Mouse (Mus musculus): ENCODE data around the gene Vcan.

The Vcan gene

DNA sequence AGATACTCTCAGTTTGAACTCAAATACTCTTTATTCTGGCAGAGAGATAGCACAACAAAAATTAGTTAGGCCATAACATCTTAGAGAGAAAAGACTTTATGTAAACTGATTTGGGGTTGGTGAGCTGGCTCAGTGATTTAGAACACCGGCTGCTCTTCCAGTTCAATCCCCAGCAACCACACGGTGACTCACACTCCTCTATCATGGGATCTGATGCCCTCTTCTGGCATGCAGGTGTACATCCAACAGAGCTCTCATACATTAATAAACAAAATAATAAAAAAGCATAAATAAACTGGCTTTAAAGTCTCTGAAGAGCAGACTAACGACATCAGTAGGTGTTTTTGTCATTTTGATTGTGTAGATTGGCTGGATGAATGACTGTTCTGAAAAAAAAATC, 21.8 kb downstream of the Vcan start:
- no peak for DNase-seq (ENCODE audit: low spot score)

DNA sequence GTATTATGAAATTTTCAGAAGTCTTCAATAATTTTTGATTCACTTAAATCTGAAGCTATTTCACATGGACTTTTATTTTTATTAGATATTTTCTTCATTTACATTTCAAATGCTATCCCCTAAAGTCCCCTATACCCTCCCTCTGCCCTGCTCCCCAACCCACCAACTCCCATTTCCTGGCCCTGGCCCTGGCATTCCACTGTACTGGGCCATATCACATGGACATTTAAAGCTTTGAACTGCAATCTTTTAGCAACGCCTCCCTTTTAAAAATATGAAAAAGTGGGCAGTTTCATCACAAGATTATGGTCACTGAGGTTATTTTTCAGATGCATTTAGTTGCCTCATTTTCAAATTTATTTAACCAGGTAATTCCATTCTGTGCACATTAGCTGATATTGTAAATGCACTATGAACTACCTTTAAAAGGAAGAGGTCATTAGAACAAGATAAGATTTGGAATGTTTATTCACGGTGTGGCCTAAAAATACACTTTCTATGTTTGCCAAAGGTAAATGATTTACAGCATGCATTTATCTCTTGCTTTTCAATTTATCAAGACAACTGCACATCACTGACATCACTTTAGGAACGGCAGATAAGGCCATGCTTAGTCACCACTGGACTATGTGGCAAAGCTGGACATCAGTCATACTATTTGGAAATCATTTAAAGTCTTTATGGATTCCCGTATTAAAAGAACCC, 32.7 kb downstream of the Vcan start:
- no peak for DNase-seq (ENCODE audit: low spot score)

DNA sequence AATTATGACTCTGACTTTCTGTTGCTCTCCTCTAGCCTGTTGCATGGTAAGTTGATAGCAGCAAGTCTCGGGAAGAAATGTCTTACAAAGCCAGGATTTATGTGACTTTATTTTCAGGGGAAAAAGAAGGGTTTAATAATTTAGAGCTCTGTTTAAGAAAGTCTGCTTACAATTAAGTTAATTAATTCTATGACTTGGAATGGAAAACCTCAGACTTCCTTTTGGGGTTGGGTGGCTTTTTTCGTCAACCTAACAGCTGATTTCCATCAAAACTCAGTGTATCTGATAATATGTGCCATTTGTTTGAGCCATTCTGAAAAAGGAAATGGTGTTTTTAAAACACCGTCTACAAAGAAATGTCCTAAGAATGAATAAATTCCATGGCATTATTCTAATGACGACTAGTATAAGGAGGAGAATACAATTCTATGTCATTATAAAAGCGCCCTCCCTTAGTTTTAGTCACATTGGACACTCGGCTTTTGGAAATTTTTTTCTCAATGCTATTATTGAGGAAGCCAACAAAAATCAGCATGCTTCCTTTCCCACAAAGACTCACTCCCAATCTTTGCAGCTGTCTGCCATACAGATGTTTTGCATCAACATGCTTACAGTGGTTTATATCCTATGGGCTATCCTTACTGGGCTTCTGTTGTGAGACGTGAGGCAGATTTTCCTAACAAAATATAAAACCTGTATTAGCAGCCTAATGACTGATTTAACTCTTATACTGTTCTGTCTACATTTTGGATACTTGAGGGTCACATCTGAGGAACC, 34.0 kb downstream of the Vcan start:
- DNase-seq (ENCODE audit: low spot score) = no peak

DNA sequence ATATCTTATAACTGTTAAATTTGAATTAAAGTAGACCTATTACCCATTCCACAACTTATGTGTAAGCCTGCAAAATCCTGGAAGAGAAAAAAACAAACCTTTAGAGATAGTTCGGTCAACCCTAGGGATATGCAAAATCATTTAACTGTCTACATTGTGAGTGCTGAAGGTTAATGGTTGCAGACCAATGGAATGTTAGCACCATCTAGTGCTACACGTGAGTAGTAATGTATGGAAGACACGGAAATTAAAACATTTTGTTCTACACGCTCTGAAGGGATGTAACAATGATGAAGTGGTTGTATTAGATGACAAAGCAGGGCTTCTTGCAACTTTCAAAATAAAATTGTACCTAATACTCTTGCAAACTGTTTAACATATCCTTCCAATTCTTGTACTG, 39.9 kb downstream of the Vcan start:
- DNase-seq (ENCODE audit: low spot score) = no peak

DNA sequence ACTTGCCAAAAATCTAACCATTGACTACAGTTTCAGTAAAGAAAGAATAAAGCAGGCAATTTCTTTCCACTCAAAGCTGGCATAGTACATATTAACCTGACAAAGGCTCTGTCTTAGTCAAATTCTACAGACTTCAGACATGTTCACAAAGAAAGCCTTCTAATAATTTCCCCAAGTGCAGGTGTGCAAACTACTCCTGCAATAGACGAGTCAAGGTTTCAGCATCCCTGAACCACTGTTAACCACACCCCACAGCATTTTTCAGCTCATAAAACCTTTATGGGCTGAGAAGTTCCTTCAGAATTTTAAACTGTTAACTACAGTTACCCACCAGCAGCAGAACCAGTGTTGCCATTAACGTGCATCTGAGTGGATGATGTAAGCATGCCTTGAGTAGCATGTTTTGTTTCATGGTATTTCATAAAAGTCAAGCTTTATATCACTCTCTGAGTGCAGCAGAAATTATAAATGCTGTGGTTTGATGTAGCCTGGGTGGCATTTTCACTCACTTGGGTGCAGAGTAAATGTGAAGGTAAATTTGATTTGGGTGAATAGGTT, 42.2 kb downstream of the Vcan start:
- DNase-seq (ENCODE audit: low spot score) = no peak

DNA sequence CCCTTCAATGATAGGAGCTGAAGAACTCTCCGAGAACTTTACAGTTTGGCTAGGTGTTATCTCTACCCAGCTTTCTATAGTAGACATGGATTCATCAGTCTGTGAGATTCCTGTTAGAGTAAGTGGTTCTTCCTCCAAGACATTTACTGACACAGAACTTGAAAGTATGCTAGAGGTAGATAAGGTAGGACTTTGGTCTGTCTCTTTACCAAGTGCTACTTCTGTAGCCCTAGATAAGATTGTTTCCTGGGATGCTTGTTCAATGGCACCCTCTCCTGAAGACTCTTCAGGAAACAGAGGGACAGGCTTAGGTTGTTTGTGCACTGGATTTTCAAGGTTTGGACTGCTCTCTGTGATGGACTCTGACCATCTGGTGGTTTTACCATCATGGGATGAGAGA, 49.7 kb downstream of the Vcan start:
- no peak for DNase-seq (ENCODE audit: low spot score)

DNA sequence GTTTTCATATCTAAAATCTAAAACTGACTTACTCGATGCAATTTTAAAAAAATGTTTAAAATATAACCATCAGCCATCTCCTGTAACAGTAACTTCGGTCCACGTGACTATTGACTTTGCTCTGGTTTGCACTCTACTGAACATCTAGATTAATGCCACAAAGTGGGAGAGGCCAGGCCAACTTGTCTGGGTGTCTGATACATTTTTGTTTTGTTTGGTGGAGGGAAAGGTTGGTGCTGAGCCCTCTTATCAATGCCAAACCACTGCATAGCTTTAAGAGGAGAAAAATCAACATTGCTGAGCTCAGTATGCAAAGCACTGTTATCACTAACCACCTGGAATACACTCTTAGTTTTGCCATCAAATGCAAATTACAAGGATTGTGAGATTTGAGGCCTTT, 58.8 kb downstream of the Vcan start:
- no peak for DNase-seq (ENCODE audit: low spot score)

DNA sequence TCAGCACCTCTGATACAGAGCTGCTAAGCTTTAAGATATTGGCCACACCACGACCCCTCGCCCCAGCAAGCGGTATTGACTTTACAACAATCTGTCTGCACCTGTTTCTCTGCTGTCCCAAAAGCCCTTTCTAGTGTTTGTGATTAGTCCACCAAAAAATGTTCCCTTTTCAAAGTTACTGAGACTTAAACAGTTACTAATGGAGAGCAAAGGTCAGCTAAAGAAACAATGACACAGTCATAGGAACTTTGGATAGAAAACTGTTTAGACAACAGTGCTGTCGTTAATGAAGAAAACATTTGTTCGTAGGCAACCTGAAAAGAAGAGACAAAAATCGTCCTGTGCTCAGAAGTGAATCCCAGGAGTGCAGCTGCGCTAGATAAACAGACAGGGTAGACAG, 60.1 kb downstream of the Vcan start:
- DNase-seq (ENCODE audit: low spot score) = no peak

DNA sequence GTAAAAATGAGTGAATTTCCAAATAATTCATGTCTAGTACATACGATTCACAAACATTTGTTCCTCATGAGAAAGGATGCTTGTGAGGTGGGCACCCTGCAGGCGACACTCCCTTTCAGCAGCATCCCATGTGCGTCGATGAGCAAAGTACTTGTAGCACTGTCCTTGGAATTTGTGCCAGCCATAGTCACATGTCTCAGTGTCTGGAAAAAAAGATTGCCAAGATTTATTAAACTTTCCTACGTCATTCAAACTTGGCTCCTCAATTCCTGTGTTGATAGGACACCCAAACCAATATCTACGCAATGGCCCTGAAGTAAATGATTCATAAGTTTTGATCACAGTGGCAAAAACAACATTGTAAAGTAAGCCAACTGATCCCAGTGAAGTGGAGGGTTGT, 62.6 kb downstream of the Vcan start:
- no peak for DNase-seq (ENCODE audit: low spot score)

DNA sequence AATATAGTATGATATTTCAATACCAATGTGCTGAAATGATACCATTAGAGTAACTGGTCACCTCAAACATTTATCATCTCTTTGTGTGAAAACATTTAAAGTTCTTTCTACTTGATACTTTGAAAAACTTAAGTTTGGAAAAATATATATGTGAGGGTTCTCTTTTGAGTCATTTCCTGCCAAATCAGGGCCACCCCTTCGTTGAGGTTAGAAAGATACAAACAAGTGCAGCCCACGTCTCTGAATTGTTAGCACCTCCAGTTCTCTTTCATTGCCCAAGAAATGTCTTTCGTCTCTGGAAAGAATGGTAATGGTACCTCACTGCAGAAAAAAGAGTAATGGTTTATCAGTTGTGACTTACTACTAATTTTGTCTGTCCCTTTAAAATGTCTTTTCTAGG, 71.8 kb downstream of the Vcan start:
- DNase-seq (ENCODE audit: low spot score) = no peak

DNA sequence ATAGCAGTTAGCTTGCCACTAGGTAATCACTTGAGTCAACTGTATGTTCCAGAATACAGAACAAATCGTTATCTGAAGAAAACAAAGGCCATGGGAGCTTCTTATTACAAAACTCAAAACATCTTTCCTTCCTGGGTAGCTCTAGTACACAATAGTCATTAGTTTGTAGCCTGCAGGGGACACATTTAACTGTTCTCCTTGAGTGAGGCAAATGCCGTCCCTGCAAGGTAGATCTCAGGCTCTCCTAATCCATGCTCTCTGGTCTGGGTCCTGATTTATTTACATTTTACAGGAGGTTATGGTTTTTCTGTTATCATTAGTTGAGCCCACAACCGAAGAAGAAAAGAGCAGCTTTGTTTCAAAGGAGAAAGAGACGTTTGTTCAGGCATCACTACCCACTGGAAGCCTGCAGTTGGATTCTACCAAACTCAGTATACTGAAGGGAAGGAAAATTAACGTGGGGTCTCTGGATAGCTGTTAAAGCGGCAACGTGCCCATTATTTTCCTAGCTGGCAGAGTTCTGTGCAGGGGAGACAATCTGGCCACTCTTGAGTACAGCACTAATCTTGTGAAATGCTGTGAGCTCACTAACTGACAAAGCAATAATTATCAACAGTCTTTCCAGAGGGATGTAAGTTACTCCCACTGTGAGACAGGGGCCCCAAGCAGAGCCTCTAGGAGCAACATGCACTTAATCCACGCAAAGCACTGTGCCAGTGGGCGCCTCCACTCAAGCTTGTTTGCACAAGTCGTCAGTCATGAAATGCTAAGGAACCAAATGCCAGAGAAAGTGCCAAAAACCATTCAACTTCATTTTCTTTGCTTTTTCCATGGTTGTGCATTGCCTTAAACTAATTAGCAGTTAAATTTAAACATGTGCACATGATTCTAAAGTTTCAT, 73.1 kb downstream of the Vcan start:
- no peak for DNase-seq (ENCODE audit: low spot score)

DNA sequence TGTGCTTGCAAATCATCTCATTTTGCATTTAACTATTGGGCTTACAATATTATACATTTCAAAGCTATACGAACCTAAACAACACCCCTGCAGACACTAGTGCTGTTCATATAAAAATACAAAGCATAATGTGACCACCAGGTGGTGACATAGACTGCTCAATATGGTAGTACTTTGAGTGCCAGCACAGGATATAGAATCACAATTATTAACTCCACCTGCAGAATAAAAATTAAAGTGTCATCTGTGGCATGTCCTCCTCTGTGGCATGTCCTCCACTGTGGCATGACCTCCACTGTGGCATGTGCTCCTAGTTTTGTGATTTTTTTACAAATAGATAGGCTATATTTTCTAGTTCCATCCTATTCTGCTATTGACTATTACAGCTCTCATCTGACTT, 74.2 kb downstream of the Vcan start:
- DNase-seq (ENCODE audit: low spot score) = no peak

DNA sequence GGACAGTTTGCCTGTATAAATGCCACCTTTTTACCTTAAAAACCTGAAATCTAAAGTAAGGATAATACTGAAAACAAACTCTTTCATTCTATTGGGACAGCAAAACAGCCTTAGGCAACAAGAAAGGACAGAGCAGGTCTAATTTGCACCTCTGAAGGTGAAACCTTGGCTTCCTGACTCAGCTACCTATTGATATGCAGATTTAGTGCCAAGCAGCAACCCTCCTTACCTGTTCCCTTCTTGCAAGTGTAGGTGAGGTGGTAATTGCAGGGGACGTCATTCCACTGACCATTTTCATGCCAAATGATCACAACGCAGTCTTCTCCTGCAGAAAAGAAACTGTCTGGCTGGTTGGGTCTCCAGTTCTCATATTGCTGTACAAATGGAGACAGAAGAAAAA, 80.6 kb downstream of the Vcan start:
- no peak for DNase-seq (ENCODE audit: low spot score)

DNA sequence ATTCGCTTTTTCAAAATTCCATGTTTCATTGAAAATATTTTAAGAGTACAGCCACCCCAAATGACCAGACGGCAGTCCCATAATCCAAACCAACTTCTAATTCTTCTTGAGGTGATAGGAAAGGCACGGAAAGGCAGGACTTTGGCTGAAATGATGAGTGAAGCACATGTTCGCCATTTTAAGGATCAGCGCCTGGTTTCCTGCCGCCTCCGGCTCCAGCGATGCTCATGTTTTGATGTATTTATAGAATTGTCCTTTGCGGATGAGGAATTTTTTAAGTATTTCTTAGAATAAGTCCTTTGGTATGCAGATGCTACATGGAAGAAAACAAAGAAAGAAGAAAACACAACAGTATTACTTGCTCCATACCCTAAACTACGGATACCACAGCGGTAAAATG, 85.3 kb downstream of the Vcan start:
- DNase-seq (ENCODE audit: low spot score) = no peak

DNA sequence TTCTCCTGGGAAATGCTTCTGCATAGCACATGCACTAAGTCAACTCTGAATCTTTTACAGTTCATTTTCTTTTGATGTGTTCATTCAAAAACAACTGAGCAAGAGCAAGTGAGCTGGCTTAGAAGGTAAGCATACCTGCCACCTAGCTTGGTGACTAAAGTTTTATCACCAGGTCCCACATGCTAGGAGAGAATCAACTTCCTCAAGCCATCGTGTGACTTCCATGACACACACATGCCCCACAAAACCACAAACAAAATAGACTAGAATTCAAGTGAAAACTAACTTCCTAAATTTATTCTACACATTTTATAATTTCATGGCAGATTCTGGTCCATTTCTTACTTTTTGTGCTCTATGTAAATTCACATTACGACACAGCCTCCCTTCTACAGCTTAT, 89.0 kb downstream of the Vcan start:
- DNase-seq (ENCODE audit: low spot score) = no peak

DNA sequence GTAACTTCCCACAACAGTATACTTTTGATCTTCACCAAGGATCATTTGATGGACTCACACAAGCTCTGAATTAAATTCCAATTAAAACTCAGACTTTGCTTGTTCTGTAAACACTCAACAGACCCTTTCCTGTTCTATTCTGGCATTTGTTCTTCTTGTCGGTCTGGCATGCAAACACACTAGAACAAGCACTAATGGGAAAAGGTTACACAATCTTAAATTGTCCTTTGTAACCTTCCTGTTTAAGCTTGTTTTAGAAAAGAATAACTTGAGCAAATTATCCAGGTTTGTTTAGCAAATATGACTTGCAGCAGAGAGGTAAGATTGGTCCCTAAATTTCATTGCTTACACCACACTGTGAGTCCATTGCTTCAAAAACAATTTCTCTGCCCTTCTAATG, 89.5 kb downstream of the Vcan start:
- no peak for DNase-seq (ENCODE audit: low spot score)

DNA sequence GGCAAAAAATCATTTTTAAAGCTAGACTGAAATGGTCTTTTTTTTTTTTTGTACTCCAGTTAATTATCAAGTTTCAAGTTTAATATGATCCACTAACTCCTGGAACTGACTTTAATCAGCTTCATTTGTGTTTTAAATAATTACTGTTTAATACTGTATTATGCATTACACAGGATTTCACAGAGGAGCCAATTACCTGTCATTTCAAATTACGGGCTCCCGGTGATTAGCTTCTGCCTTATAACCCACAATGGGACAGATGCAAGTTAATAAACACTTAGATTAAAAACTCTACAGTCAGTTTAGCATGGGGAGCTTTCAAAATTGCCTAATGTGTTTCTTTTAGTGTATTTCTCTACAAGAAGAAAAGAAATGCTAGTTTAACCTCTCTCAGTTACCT, 96.7 kb downstream of the Vcan start:
- no peak for DNase-seq (ENCODE audit: low spot score)

DNA sequence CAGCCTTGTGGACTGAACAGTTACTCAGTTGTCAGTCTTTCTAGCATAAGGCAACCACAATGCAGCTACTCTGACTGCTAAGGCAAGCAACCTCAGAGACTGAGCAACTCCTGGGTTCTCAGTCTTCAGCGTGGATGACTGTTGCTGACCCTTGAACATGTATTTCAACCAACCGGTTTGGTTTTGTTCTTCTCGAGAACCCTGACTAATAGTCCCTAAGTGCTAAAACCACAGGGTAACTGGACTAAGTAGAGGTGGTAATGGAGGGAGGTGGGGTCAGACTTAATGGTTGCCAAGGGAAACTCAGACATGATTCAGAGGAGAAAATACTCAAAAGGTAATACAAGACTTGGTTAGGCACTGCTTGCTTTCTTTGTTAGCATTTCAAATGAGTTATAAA, 105.3 kb downstream of the Vcan start:
- DNase-seq (ENCODE audit: low spot score) = no peak

DNA sequence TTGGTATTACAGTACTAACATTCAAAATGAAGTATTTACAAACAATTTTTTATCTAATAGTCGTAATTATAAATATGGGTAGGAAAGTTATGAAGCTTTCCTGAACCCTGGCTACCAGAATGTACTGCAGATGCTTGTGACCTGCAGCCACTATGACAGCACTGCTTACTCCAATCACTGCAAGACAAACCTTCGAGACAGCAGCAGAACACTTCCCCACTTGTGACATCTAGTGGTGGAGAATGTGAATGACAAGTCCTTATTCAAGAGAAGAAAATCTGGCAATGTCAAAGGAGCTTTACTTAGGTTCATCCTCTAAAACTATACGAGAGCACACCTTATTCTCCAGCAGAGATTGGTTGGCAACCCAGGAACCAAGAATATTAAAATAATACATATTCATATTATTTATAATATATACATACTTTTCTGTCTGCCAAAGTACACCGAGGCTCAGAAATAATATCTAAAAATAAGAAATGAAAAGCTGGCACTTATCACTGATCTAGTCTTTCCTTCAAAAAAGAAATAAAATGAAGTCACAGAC, 108.1 kb downstream of the Vcan start:
- DNase-seq (ENCODE audit: low spot score) = peak; percentile 18

DNA sequence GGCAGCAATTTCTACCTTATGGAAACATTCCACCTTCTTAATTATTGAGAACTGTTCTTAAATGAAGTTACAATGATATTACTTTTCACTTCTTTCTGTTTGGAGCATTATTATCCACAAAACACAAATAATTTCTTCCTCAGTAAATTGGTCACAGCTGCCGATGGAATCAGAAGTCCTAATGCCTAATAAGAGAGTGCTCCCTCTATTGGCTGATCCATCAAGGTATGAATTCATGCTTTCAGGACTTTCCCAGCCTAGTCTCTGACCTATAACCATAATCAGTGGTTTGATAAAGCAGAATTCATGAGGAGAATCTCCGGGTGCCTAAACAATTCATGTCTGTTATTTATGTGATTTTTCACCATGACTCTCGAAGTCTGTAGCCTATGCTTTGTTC, 123.2 kb downstream of the Vcan start:
- DNase-seq (ENCODE audit: low spot score) = no peak

DNA sequence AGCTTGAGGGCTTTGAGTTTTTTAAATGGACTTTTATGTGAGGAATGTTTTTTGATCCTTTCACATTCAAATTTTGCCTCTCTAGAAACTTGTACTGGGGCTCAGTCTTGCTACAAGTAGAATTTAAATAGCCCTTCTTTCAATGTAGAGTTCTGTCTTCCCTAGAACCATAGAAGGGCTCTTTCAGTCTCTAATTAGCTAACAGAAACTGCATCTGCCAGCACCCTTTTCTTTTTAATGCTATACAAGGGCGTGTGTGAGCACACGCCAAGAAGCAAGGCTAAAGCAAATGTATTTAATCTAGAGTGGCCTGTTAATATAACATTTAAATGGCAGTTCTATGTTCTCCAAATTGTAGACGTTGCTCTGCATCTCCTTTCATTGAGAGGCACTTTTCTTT, 134.9 kb downstream of the Vcan start:
- DNase-seq (ENCODE audit: low spot score) = no peak
